Mouse (Mus musculus): ENCODE data around the gene Pde4dip. TPM values are rescaled to one million over a fixed set of nuclear protein-coding genes. Genes with fewer than 3 reads are reported as not detected.
A peak's percentile ranks its signal among the peaks of the same experiment; 100 is the strongest.

The Pde4dip gene
- polyA plus RNA-seq, 1 experiment from 2014 or later, result 22.4 TPM

GRCm38 (mm10) chr3:97928968-97929858, 40.7 kb upstream of the Pde4dip start:
- WGBS, result 65% methylated on average over 9 of the region's 9 CpGs
- peak; percentile 83 for DNase-seq (ENCODE audit: low spot score)
- Histone ChIP-seq H3K27ac (no peak overlapping the region), H3K4me3 (no peak overlapping the region), H3K9me3 (no peaks in the 10 kb centered on the region), H3K4me1 (replicated peaks) (peaks cover 36% of the 10 kb centered on the region), H3K36me3 (peaks cover 2% of the 10 kb centered on the region; the same call in 1 of the 2 replicates), H3K27me3 (ENCODE audit: insufficient read depth, poor library complexity, severe bottlenecking) (peaks cover 24% of the 10 kb centered on the region)

- Histone ChIP-seq H3K36me3 (peaks cover 20% of the 10 kb centered on the region), H3K9me3 (no peaks in the 10 kb centered on the region), H3K4me3 (no peak overlapping the region), H3K4me1 (replicated peaks) (peaks cover 24% of the 10 kb centered on the region), H3K27me3 (ENCODE audit: insufficient read depth, poor library complexity, severe bottlenecking) (peaks cover 15% of the 10 kb centered on the region), H3K27ac (no peak overlapping the region)
- DNase-seq (ENCODE audit: low spot score), result no peak
- 83% methylated on average over 4 of the region's 4 CpGs for WGBS
Observed at GRCm38 (mm10) chr3:97927322-97927721, 38.8 kb upstream of the Pde4dip start.

- DNase-seq (ENCODE audit: low spot score), result no peak
- no peaks in the 10 kb centered on the region for H3K27me3 ChIP-seq (ENCODE audit: insufficient read depth, poor library complexity, severe bottlenecking)
- no peak overlapping the region for H3K4me3 ChIP-seq
- 0 out of 2 replicates have a peak, but pooled peaks cover 4% of the 10 kb centered on the region for H3K4me1 ChIP-seq (replicated peaks)
- 84% methylated on average over 2 of the region's 2 CpGs for WGBS
- no peaks in the 10 kb centered on the region for H3K9me3 ChIP-seq
- H3K27ac ChIP-seq, result no peak overlapping the region
- peaks cover 39% of the 10 kb centered on the region for H3K36me3 ChIP-seq
Observed at GRCm38 (mm10) chr3:97925246-97925645, 36.7 kb upstream of the Pde4dip start.

- 96% methylated on average over 10 of the region's 10 CpGs for WGBS
- Histone ChIP-seq H3K27me3 (ENCODE audit: insufficient read depth, poor library complexity, severe bottlenecking) (no peaks in the 10 kb centered on the region), H3K9me3 (no peaks in the 10 kb centered on the region), H3K4me1 (replicated peaks) (no peaks in the 10 kb centered on the region), H3K27ac (no peak overlapping the region), H3K36me3 (peaks cover 91% of the 10 kb centered on the region), H3K4me3 (no peak overlapping the region)
- DNase-seq (ENCODE audit: low spot score), result no peak
Observed at GRCm38 (mm10) chr3:97918885-97919550, 30.5 kb upstream of the Pde4dip start.

- no peaks in the 10 kb centered on the region for H3K9me3 ChIP-seq
- peaks cover 60% of the 10 kb centered on the region for H3K36me3 ChIP-seq
- no peaks in the 10 kb centered on the region for H3K27me3 ChIP-seq (ENCODE audit: insufficient read depth, poor library complexity, severe bottlenecking)
- WGBS, result 87% methylated on average over 4 of the region's 4 CpGs
- DNase-seq (ENCODE audit: low spot score), result no peak
- H3K4me1 ChIP-seq (replicated peaks), result no peaks in the 10 kb centered on the region
- no peak overlapping the region for H3K4me3 ChIP-seq
- no peak overlapping the region for H3K27ac ChIP-seq
Observed at GRCm38 (mm10) chr3:97915081-97915480, 26.6 kb upstream of the Pde4dip start.

- WGBS, result 95% methylated on average over 7 of the region's 7 CpGs
- Histone ChIP-seq H3K9me3 (no peaks in the 10 kb centered on the region), H3K27me3 (ENCODE audit: insufficient read depth, poor library complexity, severe bottlenecking) (no peaks in the 10 kb centered on the region), H3K4me3 (no peak overlapping the region), H3K27ac (no peak overlapping the region), H3K36me3 (peaks cover 41% of the 10 kb centered on the region), H3K4me1 (replicated peaks) (no peaks in the 10 kb centered on the region)
- DNase-seq (ENCODE audit: low spot score), result no peak
Observed at GRCm38 (mm10) chr3:97911093-97911492, 22.6 kb upstream of the Pde4dip start.

- H3K27ac ChIP-seq, result no peak overlapping the region
- no peaks in the 10 kb centered on the region for H3K9me3 ChIP-seq
- no peaks in the 10 kb centered on the region for H3K4me1 ChIP-seq (replicated peaks)
- no peaks in the 10 kb centered on the region for H3K27me3 ChIP-seq (ENCODE audit: insufficient read depth, poor library complexity, severe bottlenecking)
- no peak for DNase-seq (ENCODE audit: low spot score)
- H3K4me3 ChIP-seq, result no peak overlapping the region
- peaks cover 29% of the 10 kb centered on the region for H3K36me3 ChIP-seq
- WGBS, result 82% methylated on average over 2 of the region's 2 CpGs
Observed at GRCm38 (mm10) chr3:97909737-97910136, 21.2 kb upstream of the Pde4dip start.

GRCm38 (mm10) chr3:97901586-97901985, 13.1 kb upstream of the Pde4dip start:
- 28% methylated on average over 5 of the region's 5 CpGs for WGBS
- Histone ChIP-seq H3K9me3 (no peaks in the 10 kb centered on the region), H3K4me3 (peak overlapping the region; percentile 96), H3K27me3 (ENCODE audit: insufficient read depth, poor library complexity, severe bottlenecking) (no peaks in the 10 kb centered on the region), H3K27ac (peak overlapping the region; percentile 91), H3K36me3 (no peaks in the 10 kb centered on the region), H3K4me1 (replicated peaks) (peaks cover 17% of the 10 kb centered on the region)
- DNase-seq (ENCODE audit: low spot score), result no peak

- DNase-seq (ENCODE audit: low spot score), result peak; percentile 87
- Histone ChIP-seq H3K9me3 (no peaks in the 10 kb centered on the region), H3K27me3 (ENCODE audit: insufficient read depth, poor library complexity, severe bottlenecking) (no peaks in the 10 kb centered on the region), H3K36me3 (no peaks in the 10 kb centered on the region), H3K4me3 (peak within 1 kb of the TSS; percentile 96), H3K4me1 (replicated peaks) (peaks cover 17% of the 10 kb centered on the region), H3K27ac (peak within 1 kb of the TSS; percentile 91)
- 6% methylated on average over 41 of the region's 41 CpGs for WGBS
Observed at GRCm38 (mm10) chr3:97900516-97901490, 12.3 kb upstream of the Pde4dip start, which contains the start of gene Sec22b. Gene Sec22b, plus strand, starts transcription at chr3:97901190.

GRCm38 (mm10) chr3:97898381-97898780, 9.9 kb upstream of the Pde4dip start:
- Histone ChIP-seq H3K36me3 (no peaks in the 10 kb centered on the region), H3K27me3 (ENCODE audit: insufficient read depth, poor library complexity, severe bottlenecking) (no peaks in the 10 kb centered on the region), H3K9me3 (no peaks in the 10 kb centered on the region), H3K4me1 (replicated peaks) (peaks cover 17% of the 10 kb centered on the region), H3K4me3 (no peak overlapping the region), H3K27ac (no peak overlapping the region)
- no peak for DNase-seq (ENCODE audit: low spot score)
- WGBS, result 62% methylated on average over 3 of the region's 3 CpGs

- H3K27me3 ChIP-seq (ENCODE audit: insufficient read depth, poor library complexity, severe bottlenecking), result peaks cover 16% of the 10 kb centered on the region
- H3K36me3 ChIP-seq, result no peaks in the 10 kb centered on the region
- no peak overlapping the region for H3K27ac ChIP-seq
- no peak overlapping the region for H3K4me3 ChIP-seq
- WGBS, result 50% methylated on average over 6 of the region's 6 CpGs
- no peaks in the 10 kb centered on the region for H3K9me3 ChIP-seq
- H3K4me1 ChIP-seq (replicated peaks), result no peaks in the 10 kb centered on the region
- peak; percentile 19 for DNase-seq (ENCODE audit: low spot score)
Observed at GRCm38 (mm10) chr3:97894695-97895094, 6.2 kb upstream of the Pde4dip start.

GRCm38 (mm10) chr3:97890205-97890604, 1.7 kb upstream of the Pde4dip start:
- Histone ChIP-seq H3K27me3 (ENCODE audit: insufficient read depth, poor library complexity, severe bottlenecking) (peaks cover 45% of the 10 kb centered on the region), H3K36me3 (no peaks in the 10 kb centered on the region), H3K4me3 (no peak overlapping the region), H3K9me3 (no peaks in the 10 kb centered on the region), H3K27ac (no peak overlapping the region), H3K4me1 (replicated peaks) (peaks cover 11% of the 10 kb centered on the region)
- 66% methylated on average over 6 of the region's 6 CpGs for WGBS
- DNase-seq (ENCODE audit: low spot score), result no peak
